Mouse (Mus musculus) small intestine, adult 2 months (tissue): ENCODE measurements around the gene Gabrb1.

Experiments
- CTCF ChIP-seq: fragments of 200-500 bp; IDR thresholded peaks from 2 replicates; pipeline ENCODE4 v1.5.1; 2012; ENCODE audit warnings: low read depth, mild to moderate bottlenecking, control low read depth, inconsistent platforms, low read length, moderate library complexity, mixed read lengths; ENCODE audit not compliant: insufficient replicate concordance, insufficient read length; ENCODE audit errors: extremely low read depth
- POLR2A ChIP-seq: fragments of 200-500 bp; IDR thresholded peaks from 2 replicates; pipeline ENCODE4 v1.6.1; 2012; ENCODE audit warnings: low read depth, mild to moderate bottlenecking, control low read depth, inconsistent platforms, low read length, moderate library complexity

DNA sequence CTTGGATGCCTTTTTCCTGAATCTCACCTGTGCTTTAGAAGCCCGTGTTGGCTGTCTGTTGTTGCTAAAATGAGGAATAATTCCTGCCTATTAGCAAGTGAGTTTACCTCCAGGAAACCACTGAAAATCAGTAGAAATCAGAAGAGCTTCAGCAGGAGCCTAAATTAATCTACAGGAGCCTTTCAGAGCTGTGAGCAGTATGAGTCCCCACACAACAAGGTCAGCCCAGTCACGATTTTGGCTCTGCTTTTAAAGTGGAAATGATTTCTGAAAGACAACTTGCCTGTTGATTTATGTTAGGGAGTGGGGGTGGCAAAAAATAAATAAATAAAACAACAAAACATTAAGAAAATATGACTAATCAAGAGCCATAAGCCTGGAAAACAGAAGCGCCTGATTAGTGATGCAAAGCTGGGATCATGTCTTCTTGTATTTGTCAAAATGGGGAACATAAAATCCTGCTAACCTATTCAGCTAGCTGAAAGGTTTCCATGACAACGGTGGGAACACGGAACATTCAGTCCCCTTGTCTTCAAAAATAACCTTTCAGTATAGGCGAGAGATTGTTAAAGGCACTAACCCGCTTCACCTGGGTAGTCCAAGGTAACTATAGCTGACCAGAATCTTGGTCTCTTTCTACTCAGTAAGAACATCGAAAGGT is 312.4 kb downstream of the Gabrb1 start:
- TF ChIP-seq POLR2A (no peak), CTCF (no peak)
